Mouse (Mus musculus) heart, postnatal 0 days (tissue): ENCODE measurements around the gene Zfp580. TPM values are rescaled to one million over a fixed set of nuclear protein-coding genes. Genes with fewer than 3 reads are reported as not detected.
A peak's percentile ranks its signal among the peaks of the same experiment; 100 is the strongest.
"Not testable (repeated sequence)": the region's sequence is repeated elsewhere in the genome, so short reads cannot be mapped to it uniquely, and the experiment has no call there.

Experiments
- ATAC-seq: fragments of 200-750 bp; cut with Nextera tagmentation; 2 replicates; pipeline ENCODE4 v1.8.0; 2017; ENCODE audit warnings: low read depth, moderate number of reproducible peaks, moderate library complexity; ENCODE audit not compliant: insufficient read depth
- DNase-seq: peaks from one replicate; pipeline ENCODE4 v3.0.0-alpha.2; 2016; ENCODE audit warnings: low spot score
- H3K27ac ChIP-seq: fragments of 300-500 bp; sonication (generic); 2 replicates; pipeline ENCODE4 v1.5.1; 2014; ENCODE audit warnings: low read depth, mild to moderate bottlenecking
- H3K27me3 ChIP-seq: fragments of 300-500 bp; sonication (generic); 2 replicates; pipeline ENCODE4 v1.6.1; 2014; ENCODE audit warnings: low read length, mixed read lengths; ENCODE audit not compliant: control insufficient read depth, insufficient read depth
- H3K36me3 ChIP-seq: fragments of 300-500 bp; sonication (generic); replicated peaks from 2 replicates; pipeline ENCODE4 v1.6.1; 2014; ENCODE audit warnings: low read length, mixed read lengths; ENCODE audit not compliant: control insufficient read depth, insufficient read depth
- H3K4me1 ChIP-seq: fragments of 300-500 bp; sonication (generic); 2 replicates; pipeline ENCODE4 v1.6.1; 2014; ENCODE audit warnings: antibody characterized with exemption; ENCODE audit not compliant: control insufficient read depth, insufficient read depth
- H3K4me2 ChIP-seq: fragments of 300-500 bp; sonication (generic); 2 replicates; pipeline ENCODE4 v1.6.1; 2014; ENCODE audit warnings: low read depth, mild to moderate bottlenecking, low read length, moderate library complexity
- H3K4me3 ChIP-seq: fragments of 300-500 bp; sonication (generic); 2 replicates; pipeline ENCODE4 v1.5.1; 2014; ENCODE audit warnings: low read depth, low read length
- H3K9ac ChIP-seq: fragments of 300-500 bp; sonication (generic); replicated peaks from 2 replicates; pipeline ENCODE4 v1.6.1; 2014; ENCODE audit warnings: low read depth, low read length, mixed read lengths
- H3K9me3 ChIP-seq: fragments of 300-500 bp; sonication (generic); replicated peaks from 2 replicates; pipeline ENCODE4 v1.6.1; 2016; ENCODE audit warnings: low read length; ENCODE audit not compliant: control insufficient read depth
- CTCF ChIP-seq: IDR thresholded peaks from 2 replicates; pipeline ENCODE4 v1.5.1; 2016; ENCODE audit warnings: antibody characterized with exemption, control low read depth, low read depth
- EP300 ChIP-seq: IDR thresholded peaks from 2 replicates; pipeline ENCODE4 v1.6.1; 2016; ENCODE audit warnings: antibody characterized with exemption, low read depth
- WGBS: fragments of 180-500 bp; shearing (Covaris S2); extraction: QIAGEN DNeasy Blood & Tissue Kit; methylation state at CpG from one replicate; pipeline ENCODE4 v1.1.7; 2014; 5-methylcytosine and 5-hydroxymethylcytosine counted together
- polyA plus RNA-seq: library from polyadenylated mRNA; unstranded; fragments of >200 nt; fragmentation: Nextera tagmentation; extraction: Ambion mirVana; gene quantifications from 2 replicates; pipeline ENCODE4 v1.2.1, GENCODE M21; 2015
- total RNA-seq: library from RNA; depleted of rRNA; stranded (reverse); fragments of >200 nt; gene quantifications from 2 replicates; pipeline ENCODE4 v1.2.3, GENCODE M21; 2014; ENCODE audit warnings: low replicate concordance

Zfp580 gene
- total and polyA plus RNA-seq, 2 experiments from 2014 or later = 16.6 TPM; not detected in 1

- H3K9ac ChIP-seq = no peak overlapping the region
- DNase-seq = no peak
- no peak overlapping the region for H3K27ac ChIP-seq
- no peaks in the 10 kb centered on the region for H3K9me3 ChIP-seq
- H3K4me2 ChIP-seq = no peak overlapping the region
- peaks cover 69% of the 10 kb centered on the region for H3K36me3 ChIP-seq
- H3K27me3 ChIP-seq = no peaks in the 10 kb centered on the region
- no peak overlapping the region for H3K4me3 ChIP-seq
- TF ChIP-seq EP300 (no peak), CTCF (no peak)
- ATAC-seq = no peak
- H3K4me1 ChIP-seq = peaks cover 11% of the 10 kb centered on the region; the same call in 1 of the 2 replicates
- WGBS = 71% methylated on average over 2 of the region's 2 CpGs
These were observed 25.6 kb downstream of the Zfp580 start for GRCm38 (mm10) chr7:5076931-5077330.

GRCm38 (mm10) chr7:5079365-5080009 is 28.1 kb downstream of the Zfp580 start:
- Histone ChIP-seq H3K4me1 (peaks cover 16% of the 10 kb centered on the region; the same call in 1 of the 2 replicates), H3K36me3 (peaks cover 52% of the 10 kb centered on the region), H3K27ac (peak overlapping the region; percentile 97), H3K4me2 (peak overlapping the region; percentile 80), H3K9ac (peak overlapping the region; percentile 95; the same call in 1 of the 2 replicates), H3K4me3 (peak overlapping the region; percentile 92)
- not testable (repeated sequence) for ATAC-seq, H3K9me3 ChIP-seq, DNase-seq, H3K27me3 ChIP-seq
- 46% methylated on average over 9 of the region's 13 CpGs for WGBS

- Histone ChIP-seq H3K4me3 (peak within 1 kb of the TSS; percentile 92), H3K9ac (peak within 1 kb of the TSS; percentile 95), H3K4me2 (peak within 1 kb of the TSS; percentile 80), H3K4me1 (peaks cover 16% of the 10 kb centered on the region), H3K27ac (peak within 1 kb of the TSS; percentile 97), H3K9me3 (no peaks in the 10 kb centered on the region), H3K36me3 (peaks cover 51% of the 10 kb centered on the region), H3K27me3 (no peaks in the 10 kb centered on the region)
- under 1% methylated on average over 81 of the region's 81 CpGs for WGBS
- ATAC-seq (peak; percentile 98), DNase-seq (peak; percentile 96)
- peak; percentile 92 for TF ChIP-seq EP300
- no peak for TF ChIP-seq CTCF
These were observed 28.8 kb downstream of the Zfp580 start, which contains the start of gene Epn1 for GRCm38 (mm10) chr7:5080010-5080751. Gene Epn1, plus strand, starts transcription at chr7:5080235.

- Histone ChIP-seq H3K36me3 (peaks cover 50% of the 10 kb centered on the region), H3K9ac (peak overlapping the region; percentile 95), H3K4me3 (peak overlapping the region; percentile 92), H3K4me1 (peaks cover 16% of the 10 kb centered on the region), H3K4me2 (peak overlapping the region; percentile 80), H3K27ac (peak overlapping the region; percentile 97), H3K27me3 (no peaks in the 10 kb centered on the region), H3K9me3 (no peaks in the 10 kb centered on the region)
- 3% methylated on average over 6 of the region's 6 CpGs for WGBS
- no peak for DNase-seq
- TF ChIP-seq CTCF (no peak), EP300 (no peak)
- no peak for ATAC-seq
These were observed 29.5 kb downstream of the Zfp580 start for GRCm38 (mm10) chr7:5080815-5081214.

- no peaks in the 10 kb centered on the region for H3K27me3 ChIP-seq
- peak overlapping the region; percentile 80 for H3K4me2 ChIP-seq
- WGBS = 24% methylated on average over 6 of the region's 6 CpGs
- H3K4me1 ChIP-seq = peaks cover 16% of the 10 kb centered on the region
- H3K9ac ChIP-seq = peak overlapping the region; percentile 95
- peaks cover 47% of the 10 kb centered on the region for H3K36me3 ChIP-seq
- H3K4me3 ChIP-seq = peak overlapping the region; percentile 92
- H3K27ac ChIP-seq = peak overlapping the region; percentile 97
- no peaks in the 10 kb centered on the region for H3K9me3 ChIP-seq
- TF ChIP-seq CTCF = no peak
- DNase-seq = no peak
- ATAC-seq = no peak
These were observed 29.9 kb downstream of the Zfp580 start for GRCm38 (mm10) chr7:5081241-5081640.
